Mouse (Mus musculus): ENCODE measurements around the gene Nr2f1.

Gene Nr2f1

GRCm38 (mm10) chr13:78179312-78180097 lies 20.1 kb downstream of the Nr2f1 start:
- DNase-seq (ENCODE audit: low spot score in 2 of 2): no peak

GRCm38 (mm10) chr13:78178771-78179170 lies 20.8 kb downstream of the Nr2f1 start:
- no peak for DNase-seq (ENCODE audit: low spot score in 2 of 2)

GRCm38 (mm10) chr13:78178021-78178420 lies 21.5 kb downstream of the Nr2f1 start:
- DNase-seq (ENCODE audit: low spot score in 2 of 2): no peak

DNA sequence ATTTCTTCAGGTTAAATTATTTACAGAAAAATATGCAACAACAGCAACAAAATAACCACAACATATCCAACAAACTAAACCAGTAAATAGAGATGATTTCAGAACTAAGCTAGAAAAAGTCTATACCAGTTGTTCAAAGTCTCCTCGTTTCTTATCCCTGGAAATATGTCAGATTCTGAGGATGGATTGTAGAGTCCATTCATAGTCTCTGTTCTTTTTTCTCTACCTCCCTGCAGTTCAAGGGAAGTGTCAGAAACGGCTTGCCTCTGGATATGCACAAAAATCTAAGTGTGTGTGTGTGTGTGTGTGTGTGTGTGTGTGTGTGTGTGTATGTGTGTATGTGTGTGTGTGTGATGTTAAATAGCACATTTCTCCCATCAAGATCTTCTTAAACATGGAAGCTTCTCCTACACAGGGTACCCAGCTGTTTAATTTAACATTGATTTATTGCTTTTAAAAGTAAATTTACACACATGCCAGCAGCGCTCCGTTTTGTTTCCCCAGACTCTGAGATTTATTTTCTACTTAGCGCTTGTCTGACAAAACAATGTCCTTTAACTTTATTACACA lies 22.1 kb downstream of the Nr2f1 start:
- no peak for DNase-seq (ENCODE audit: low spot score in 2 of 2)

DNA sequence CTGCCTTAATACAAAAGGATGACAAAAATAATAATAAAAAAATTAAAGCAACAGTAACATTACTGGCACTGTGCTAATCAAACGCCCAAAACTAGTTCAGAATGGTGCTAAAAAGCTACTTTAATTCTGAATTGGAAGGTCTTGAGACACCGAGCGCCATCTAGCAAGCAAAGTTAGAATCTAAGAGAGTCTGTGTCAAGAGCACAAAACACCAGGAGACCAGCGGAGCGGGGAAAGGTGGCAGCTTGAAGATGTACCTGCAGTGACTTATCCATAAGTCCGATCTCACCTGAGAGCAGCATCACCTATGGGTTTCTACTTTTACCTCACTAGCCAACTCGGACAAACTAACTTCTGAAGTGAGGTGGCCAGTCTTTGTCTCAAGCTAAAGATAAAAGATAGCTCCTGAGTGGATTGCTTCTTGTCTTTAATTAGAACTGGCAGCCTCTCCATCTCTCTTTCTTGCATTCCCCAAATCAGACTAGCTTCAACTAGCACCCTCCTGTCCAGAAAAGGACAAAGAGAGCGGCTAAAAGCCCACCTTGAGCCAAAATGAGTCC lies 23.7 kb downstream of the Nr2f1 start:
- no peak for DNase-seq (ENCODE audit: low spot score in 2 of 2)

DNA sequence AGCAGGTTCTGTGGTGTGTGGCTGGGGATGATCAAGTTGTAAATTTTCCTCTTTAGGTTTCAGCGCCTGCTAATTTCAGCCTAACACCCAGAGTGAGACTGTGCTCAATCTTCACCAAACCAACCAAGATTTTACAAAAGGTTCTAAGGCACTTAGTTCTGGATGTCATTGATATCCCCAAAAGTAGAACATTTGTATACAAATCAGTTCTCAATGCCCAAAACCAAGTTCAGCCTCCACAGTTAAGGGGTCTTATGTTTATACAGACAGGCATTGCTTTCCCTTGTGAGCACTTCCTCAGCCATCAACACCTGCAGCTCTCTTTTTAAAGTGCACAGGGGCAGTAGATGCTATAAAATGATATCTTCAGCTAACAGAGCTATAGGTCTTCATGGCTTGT lies 24.7 kb downstream of the Nr2f1 start:
- no peak for DNase-seq (ENCODE audit: low spot score in 2 of 2)

- no peak for DNase-seq (ENCODE audit: low spot score in 2 of 2)
Observed at GRCm38 (mm10) chr13:78174191-78174590, 25.4 kb downstream of the Nr2f1 start.

DNA sequence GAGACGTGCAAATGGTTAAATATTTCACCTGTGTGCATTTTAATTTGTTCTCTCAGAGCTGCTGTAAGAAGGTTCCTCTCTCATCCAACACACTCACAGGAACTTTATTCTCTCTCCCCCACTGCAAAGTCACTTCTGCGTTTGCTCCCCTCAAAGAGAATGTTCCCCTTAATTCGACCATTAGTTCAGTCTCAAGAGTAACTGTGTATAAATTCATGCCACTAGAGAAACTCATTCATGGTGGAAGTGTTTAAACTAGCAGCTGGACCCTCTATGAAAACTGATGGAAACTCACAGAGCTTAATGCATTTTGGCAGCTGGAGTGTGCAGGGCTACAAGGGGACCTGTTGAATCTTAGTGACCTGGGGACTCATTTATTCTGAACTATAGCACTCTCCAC lies 26.7 kb downstream of the Nr2f1 start:
- DNase-seq (ENCODE audit: low spot score in 2 of 2): no peak

GRCm38 (mm10) chr13:78171984-78172636 lies 27.4 kb downstream of the Nr2f1 start:
- DNase-seq (ENCODE audit: low spot score in 2 of 2): no peak

DNA sequence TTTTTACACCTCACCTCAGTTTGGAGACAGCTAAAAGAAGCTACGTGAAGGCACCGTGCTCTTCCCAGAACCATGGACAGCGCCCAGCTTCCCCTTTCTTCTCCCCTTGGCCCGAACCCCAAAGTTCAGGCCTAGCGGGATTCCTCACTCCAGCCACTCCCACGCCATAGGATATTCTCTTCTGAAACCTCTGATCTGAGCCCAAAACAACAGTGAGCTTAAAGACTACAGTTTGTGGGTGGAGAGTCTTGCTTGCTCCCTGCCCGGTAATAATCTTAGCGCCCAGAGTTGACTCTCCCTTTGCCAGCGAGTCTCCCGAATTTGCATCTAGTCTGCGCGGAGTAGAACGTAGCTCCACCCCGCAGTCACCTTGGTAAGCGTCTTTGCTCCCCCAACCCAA lies 28.2 kb downstream of the Nr2f1 start:
- DNase-seq (ENCODE audit: low spot score in 2 of 2): no peak

DNA sequence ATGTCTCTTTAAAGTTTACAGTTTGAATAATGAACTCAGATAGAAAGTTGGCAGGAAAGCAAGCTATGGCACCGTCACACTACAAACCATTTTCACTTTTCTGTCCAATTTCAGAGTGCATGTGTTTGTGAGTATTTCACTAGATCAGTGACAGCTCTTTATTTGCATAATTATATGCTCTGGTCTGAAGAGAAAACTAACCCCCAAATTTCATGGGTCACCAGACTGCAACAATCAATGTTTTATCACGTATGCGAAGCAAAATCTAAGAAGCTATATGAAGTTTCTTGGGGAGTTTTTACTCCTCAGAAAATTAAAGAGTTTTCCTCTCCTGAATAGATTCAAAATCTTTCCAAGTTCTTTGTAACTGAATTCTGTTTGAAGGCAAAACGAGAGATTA lies 31.4 kb downstream of the Nr2f1 start:
- no peak for DNase-seq (ENCODE audit: low spot score in 2 of 2)

- DNase-seq (ENCODE audit: low spot score in 2 of 2): no peak
Observed at GRCm38 (mm10) chr13:78164941-78165340, 34.6 kb downstream of the Nr2f1 start.

GRCm38 (mm10) chr13:78163087-78163958 lies 36.2 kb downstream of the Nr2f1 start:
- no peak for DNase-seq (ENCODE audit: low spot score in 2 of 2)

DNA sequence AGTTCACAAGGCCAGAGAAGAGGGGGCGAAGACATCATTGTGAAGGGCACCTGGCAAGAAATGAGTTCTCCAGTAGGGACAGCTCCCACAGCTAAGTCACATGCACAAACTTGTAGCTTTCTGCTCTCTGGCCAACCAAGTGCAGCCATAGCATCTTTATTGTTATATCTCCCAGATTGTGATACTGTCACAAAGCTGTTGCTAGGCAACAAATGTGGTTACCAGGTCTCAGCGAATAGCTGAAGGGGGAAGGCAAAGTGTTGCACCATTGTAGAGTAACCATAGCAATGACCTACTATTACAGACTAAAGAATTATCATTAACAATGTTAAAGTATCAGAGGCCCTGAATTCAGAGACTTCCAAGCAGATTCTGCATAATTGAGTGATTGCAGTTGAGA lies 37.4 kb downstream of the Nr2f1 start:
- no peak for DNase-seq (ENCODE audit: low spot score in 2 of 2)

- DNase-seq (ENCODE audit: low spot score in 2 of 2): no peak
Observed at GRCm38 (mm10) chr13:78157465-78157864, 42.1 kb downstream of the Nr2f1 start.

All from spleen, postnatal 14 days (tissue).